Mouse (Mus musculus) regulatory T cell (primary cell): ENCODE measurements around the gene Ctsh.

Source experiments
- in situ Hi-C: fragments of 300-600 bp; cut with MboI, MseI; formaldehyde crosslinking; loops from one replicate; pipeline ENCODE4 v1.15.1; 2025; ENCODE audit warnings: high pct_unique_total_duplicates

Gene Ctsh

DNA sequence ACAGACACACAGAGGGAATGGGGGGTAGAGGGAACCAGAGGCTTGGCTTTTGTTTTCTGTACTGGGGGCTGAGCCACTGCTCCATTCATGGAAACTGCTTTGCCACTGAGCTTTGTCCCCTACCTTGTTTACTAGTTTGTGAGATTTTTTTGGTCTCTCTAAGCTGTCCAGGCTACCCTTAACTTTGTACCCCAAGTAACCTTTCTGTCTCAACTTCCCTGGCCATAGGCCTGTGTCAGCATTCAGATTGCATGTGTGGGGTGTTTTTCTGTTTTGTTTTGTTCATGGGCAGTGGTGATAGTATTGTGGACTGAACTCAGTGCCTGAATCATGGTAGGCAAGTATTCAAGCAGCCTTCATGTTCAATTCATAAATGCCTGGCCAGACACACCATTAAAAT lies 54.3 kb downstream of the Ctsh start:
- in situ Hi-C loops = loop anchor here (25.0 kb wide), 1 partner anchor 1571 kb away; the partner anchor contains the start of gene Zfp949

- in situ Hi-C loops = loop anchor here (25.0 kb wide), 1 partner anchor 1572 kb away; the partner anchor contains the start of gene Zfp949
Measured at GRCm38 (mm10) chr9:90109386-90109785, 55.4 kb downstream of the Ctsh start.

DNA sequence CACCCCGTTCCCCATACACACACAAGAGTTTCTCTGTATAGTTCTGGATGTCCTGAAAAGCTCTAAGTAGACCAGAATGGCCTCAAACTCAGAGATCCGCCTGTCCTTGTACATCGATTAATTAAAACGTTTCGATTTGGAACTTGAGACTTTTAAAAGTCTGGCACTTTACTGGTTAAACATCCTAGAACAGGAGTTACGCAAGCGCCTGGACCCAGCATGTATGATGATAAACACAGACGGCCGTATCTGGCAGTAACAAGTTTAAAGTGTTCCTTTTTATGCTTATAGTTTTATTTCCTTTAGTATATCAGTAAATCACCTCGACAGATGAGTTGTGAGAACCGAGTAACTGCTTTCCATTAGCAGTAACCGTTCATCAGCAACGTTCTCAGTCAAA lies 59.2 kb downstream of the Ctsh start:
- in situ Hi-C loops = loop anchor here (25.0 kb wide), 1 partner anchor 1576 kb away; the partner anchor contains the start of gene Zfp949

- in situ Hi-C loops = loop anchor here (25.0 kb wide), 1 partner anchor 1577 kb away; the partner anchor contains the start of gene Zfp949
Measured at GRCm38 (mm10) chr9:90113651-90114566, 60.0 kb downstream of the Ctsh start.

- in situ Hi-C loops = loop anchor here (25.0 kb wide), 1 partner anchor 1577 kb away; the partner anchor contains the start of gene Zfp949
Measured at GRCm38 (mm10) chr9:90114567-90115307, 60.8 kb downstream of the Ctsh start, which contains the start of gene Morf4l1. Gene Morf4l1 (minus strand): TSS chr9:90114774.

GRCm38 (mm10) chr9:90115308-90115700 lies 61.4 kb downstream of the Ctsh start:
- in situ Hi-C loops = loop anchor here (25.0 kb wide), 1 partner anchor 1578 kb away; the partner anchor contains the start of gene Zfp949

GRCm38 (mm10) chr9:90117234-90117633 lies 63.3 kb downstream of the Ctsh start:
- in situ Hi-C loops = loop anchor here (25.0 kb wide), 1 partner anchor 1580 kb away; the partner anchor contains the start of gene Zfp949

DNA sequence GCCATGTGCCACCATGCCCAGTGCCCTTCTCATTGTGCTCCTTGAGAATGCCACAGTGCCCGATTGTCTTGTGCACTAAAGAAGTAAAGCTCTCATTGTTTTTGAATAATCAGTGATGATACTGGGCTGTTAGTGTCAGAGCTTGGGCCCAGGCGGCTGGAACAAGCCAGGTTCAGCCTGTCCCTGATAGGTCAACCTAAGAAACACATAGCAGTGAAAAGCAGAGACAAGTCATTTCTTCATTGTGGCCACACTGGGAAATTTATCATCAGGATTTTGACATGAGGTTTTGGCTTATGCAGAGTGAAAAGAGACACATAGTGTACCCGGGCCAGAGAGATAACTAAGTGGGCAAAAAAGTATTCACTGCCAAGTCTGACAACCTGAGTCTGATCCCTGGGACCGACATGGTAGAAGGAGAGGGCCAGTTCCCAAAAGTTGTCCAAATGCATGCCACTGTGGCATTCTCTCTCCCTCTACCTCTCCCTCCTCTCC lies 68.3 kb downstream of the Ctsh start:
- in situ Hi-C loops = loop anchor here (25.0 kb wide), 1 partner anchor 1585 kb away; the partner anchor contains the start of gene Zfp949

GRCm38 (mm10) chr9:90124156-90124872 lies 70.4 kb downstream of the Ctsh start:
- in situ Hi-C loops = loop anchor here (25.0 kb wide), 1 partner anchor 1587 kb away; the partner anchor contains the start of gene Zfp949

DNA sequence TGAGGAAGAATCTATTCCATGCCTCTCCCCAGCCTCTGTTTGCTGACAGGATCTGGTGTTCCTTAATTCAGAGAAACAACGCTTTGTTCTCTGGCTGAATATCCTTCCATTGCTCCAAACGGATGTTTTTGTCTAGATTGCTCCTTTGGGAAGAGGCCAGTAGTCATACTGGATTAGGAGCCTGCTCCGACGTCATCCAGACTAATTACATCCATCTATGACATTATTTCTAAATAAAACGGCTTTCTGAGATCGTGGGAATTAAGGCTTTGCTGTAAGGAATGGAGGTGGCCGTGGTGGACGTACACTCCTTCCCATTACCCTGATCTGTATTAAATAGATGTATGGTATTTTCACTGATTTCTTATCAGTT lies 70.9 kb downstream of the Ctsh start:
- in situ Hi-C loops = loop anchor here (25.0 kb wide), 1 partner anchor 1588 kb away; the partner anchor contains the start of gene Zfp949
